Mouse (Mus musculus): Measurements from ENCODE around the gene Wdfy3.
"Not testable (repeated sequence)": the region's sequence is repeated elsewhere in the genome, so short reads cannot be mapped to it uniquely, and the experiment has no call there.

GRCm38 (mm10) chr5:101837605-101838004 is 232.1 kb downstream of the Wdfy3 start:
- TF ChIP-seq CTCF, EP300 (IDR thresholded peaks at IDR 0.05; ENCODE audit: low read depth): not testable (repeated sequence)

Measured in heart, postnatal 0 days (tissue).